Mouse (Mus musculus): ENCODE measurements around the gene Tmed8. TPM values are rescaled to one million over a fixed set of nuclear protein-coding genes. Genes with fewer than 3 reads are reported as not detected.
"Not testable (repeated sequence)": the region's sequence is repeated elsewhere in the genome, so short reads cannot be mapped to it uniquely, and the experiment has no call there.

Gene Tmed8
- polyA plus RNA-seq, 1 experiment from 2014 or later = 6.9 TPM

DNA sequence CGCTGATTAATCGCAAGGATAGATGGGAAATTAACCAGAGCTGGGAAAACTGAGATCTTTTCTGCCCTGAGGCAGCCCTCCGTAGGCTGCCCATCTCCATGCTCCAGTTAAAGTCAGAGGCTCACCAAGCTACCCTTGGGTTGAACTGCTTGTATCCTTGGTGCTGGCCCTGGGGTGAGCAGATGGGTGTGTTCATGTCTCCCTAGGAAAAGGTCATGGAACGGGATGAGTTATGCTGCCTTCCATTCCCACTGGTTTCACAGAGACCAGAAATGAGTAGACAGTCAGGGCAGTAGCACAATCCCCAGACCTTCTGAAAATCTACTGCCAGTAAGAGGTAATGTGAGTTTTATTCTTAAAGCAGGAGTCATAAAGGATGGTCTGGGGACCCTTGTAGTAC, 22.6 kb downstream of the Tmed8 start:
- Histone ChIP-seq H3K9ac (no peak overlapping the region), H3K4me2 (replicated peaks) (no peak overlapping the region), H3K9me3 (ENCODE audit: control insufficient read depth, low read length) (no peaks in the 10 kb centered on the region), H3K4me3 (replicated peaks; ENCODE audit: low read length) (no peak overlapping the region), H3K27me3 (ENCODE audit: control insufficient read depth, insufficient read depth, low read length) (no peaks in the 10 kb centered on the region), H3K27ac (no peak overlapping the region), H3K36me3 (replicated peaks; ENCODE audit: control insufficient read depth, insufficient read depth) (peaks cover 35% of the 10 kb centered on the region; the same call in 1 of the 2 replicates), H3K4me1 (replicated peaks; ENCODE audit: control insufficient read depth, insufficient read depth, low read length) (no peaks in the 10 kb centered on the region)
- 96% methylated on average over 4 of the region's 4 CpGs for WGBS
- DNase-seq (ENCODE audit: low spot score) (no peak), ATAC-seq (ENCODE audit: low FRiP score) (no peak)

GRCm38 (mm10) chr12:87175194-87175946, 24.9 kb downstream of the Tmed8 start:
- Histone ChIP-seq H3K9me3 (ENCODE audit: control insufficient read depth, low read length) (no peaks in the 10 kb centered on the region), H3K36me3 (replicated peaks; ENCODE audit: control insufficient read depth, insufficient read depth) (peaks cover 52% of the 10 kb centered on the region), H3K27me3 (ENCODE audit: control insufficient read depth, insufficient read depth, low read length) (no peaks in the 10 kb centered on the region), H3K4me2 (replicated peaks) (no peak overlapping the region), H3K4me1 (replicated peaks; ENCODE audit: control insufficient read depth, insufficient read depth, low read length) (no peaks in the 10 kb centered on the region), H3K4me3 (replicated peaks; ENCODE audit: low read length) (no peak overlapping the region), H3K9ac (no peak overlapping the region), H3K27ac (no peak overlapping the region)
- DNase-seq (ENCODE audit: low spot score) (no peak), ATAC-seq (ENCODE audit: low FRiP score) (no peak)
- WGBS = 73% methylated on average over 4 of the region's 4 CpGs

DNA sequence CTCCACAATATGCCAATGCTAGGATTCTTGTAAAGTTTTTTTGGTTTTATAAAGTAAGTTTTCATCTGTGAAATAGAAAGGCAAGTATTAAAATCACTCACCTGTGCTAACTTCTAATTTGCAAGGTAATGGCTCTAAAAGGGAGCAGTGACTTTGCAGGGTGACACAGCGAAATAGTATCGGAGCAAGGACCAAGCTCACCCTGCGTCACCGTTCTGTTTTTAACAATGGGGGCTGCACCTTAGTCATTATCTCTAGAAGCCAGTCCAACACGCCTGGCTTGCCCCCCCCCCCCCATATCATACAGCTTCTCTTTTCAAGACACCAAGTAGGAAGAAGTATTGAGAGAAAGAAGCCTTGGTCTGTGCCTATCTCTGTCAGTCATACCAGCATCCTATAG, 39.4 kb downstream of the Tmed8 start:
- WGBS = 88% methylated on average over 5 of the region's 5 CpGs

DNA sequence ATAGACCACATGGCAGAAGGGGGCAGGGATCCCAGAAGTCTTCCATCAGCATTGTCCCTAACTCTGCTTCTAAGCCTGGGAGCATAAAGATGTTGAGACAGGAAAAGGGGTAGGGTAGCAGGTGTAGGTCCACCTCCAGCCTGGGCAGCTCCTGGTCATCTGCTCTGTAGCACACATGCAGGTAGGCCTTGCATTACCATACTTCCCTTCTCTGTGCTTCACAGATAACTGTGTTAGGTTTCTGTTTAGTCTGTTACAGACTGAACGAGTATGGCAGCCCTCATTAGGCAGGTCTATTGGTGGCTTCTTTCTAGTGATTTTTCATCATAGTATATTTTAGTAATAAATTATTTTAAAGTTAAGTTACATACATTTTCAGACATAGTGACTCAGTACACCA, 39.9 kb downstream of the Tmed8 start:
- H3K4me2 ChIP-seq (replicated peaks) = no peak overlapping the region
- no peaks in the 10 kb centered on the region for H3K4me1 ChIP-seq (replicated peaks; ENCODE audit: control insufficient read depth, insufficient read depth, low read length)
- no peak overlapping the region for H3K27ac ChIP-seq
- H3K36me3 ChIP-seq (replicated peaks; ENCODE audit: control insufficient read depth, insufficient read depth) = peaks cover 17% of the 10 kb centered on the region; the same call in 1 of the 2 replicates
- H3K9me3 ChIP-seq (ENCODE audit: control insufficient read depth, low read length) = no peaks in the 10 kb centered on the region
- no peaks in the 10 kb centered on the region for H3K27me3 ChIP-seq (ENCODE audit: control insufficient read depth, insufficient read depth, low read length)
- no peak overlapping the region for H3K4me3 ChIP-seq (replicated peaks; ENCODE audit: low read length)
- ATAC-seq (ENCODE audit: low FRiP score) (no peak), DNase-seq (ENCODE audit: low spot score) (no peak)
- 88% methylated on average over 1 of the region's 1 CpGs for WGBS
- H3K9ac ChIP-seq = no peak overlapping the region

More for the DNA sequence above, 39.4 kb downstream of the Tmed8 start:
- ATAC-seq (ENCODE audit: low FRiP score) = no peak
- Histone ChIP-seq H3K27ac (no peak overlapping the region), H3K9ac (no peak overlapping the region), H3K9me3 (ENCODE audit: control insufficient read depth, low read length) (no peaks in the 10 kb centered on the region), H3K27me3 (ENCODE audit: control insufficient read depth, insufficient read depth, low read length) (no peaks in the 10 kb centered on the region), H3K4me1 (replicated peaks; ENCODE audit: control insufficient read depth, insufficient read depth, low read length) (no peaks in the 10 kb centered on the region), H3K4me3 (replicated peaks; ENCODE audit: low read length) (no peak overlapping the region), H3K36me3 (replicated peaks; ENCODE audit: control insufficient read depth, insufficient read depth) (peaks cover 18% of the 10 kb centered on the region; the same call in 1 of the 2 replicates), H3K4me2 (replicated peaks) (no peak overlapping the region)
- no peak for DNase-seq (ENCODE audit: low spot score)

GRCm38 (mm10) chr12:87158099-87158498, 42.2 kb downstream of the Tmed8 start:
- Histone ChIP-seq H3K4me1 (replicated peaks; ENCODE audit: control insufficient read depth, insufficient read depth, low read length) (no peaks in the 10 kb centered on the region), H3K9me3 (ENCODE audit: control insufficient read depth, low read length) (no peaks in the 10 kb centered on the region), H3K4me3 (replicated peaks; ENCODE audit: low read length) (no peak overlapping the region), H3K9ac (no peak overlapping the region), H3K4me2 (replicated peaks) (no peak overlapping the region), H3K27me3 (ENCODE audit: control insufficient read depth, insufficient read depth, low read length) (no peaks in the 10 kb centered on the region), H3K36me3 (replicated peaks; ENCODE audit: control insufficient read depth, insufficient read depth) (0 out of 2 replicates have a peak, but pooled peaks cover under 1% of the 10 kb centered on the region), H3K27ac (no peak overlapping the region)
- ATAC-seq (ENCODE audit: low FRiP score) (no peak), DNase-seq (ENCODE audit: low spot score) (no peak)
- WGBS = 83% methylated on average over 7 of the region's 7 CpGs

GRCm38 (mm10) chr12:87157361-87157760, 42.9 kb downstream of the Tmed8 start:
- Histone ChIP-seq H3K4me3 (replicated peaks; ENCODE audit: low read length) (no peak overlapping the region), H3K9me3 (ENCODE audit: control insufficient read depth, low read length) (peaks cover 6% of the 10 kb centered on the region; the same call in 1 of the 2 replicates), H3K27ac (no peak overlapping the region), H3K4me2 (replicated peaks) (no peak overlapping the region), H3K4me1 (replicated peaks; ENCODE audit: control insufficient read depth, insufficient read depth, low read length) (no peaks in the 10 kb centered on the region), H3K36me3 (replicated peaks; ENCODE audit: control insufficient read depth, insufficient read depth) (no peaks in the 10 kb centered on the region), H3K9ac (no peak overlapping the region), H3K27me3 (ENCODE audit: control insufficient read depth, insufficient read depth, low read length) (no peaks in the 10 kb centered on the region)
- ATAC-seq (ENCODE audit: low FRiP score) (no peak), DNase-seq (ENCODE audit: low spot score) (no peak)
- WGBS = 52% methylated on average over 4 of the region's 4 CpGs

GRCm38 (mm10) chr12:87154448-87154847, 45.8 kb downstream of the Tmed8 start:
- peaks cover 12% of the 10 kb centered on the region; the same call in 1 of the 2 replicates for H3K9me3 ChIP-seq (ENCODE audit: control insufficient read depth, low read length)
- not testable (repeated sequence) for H3K36me3 ChIP-seq (replicated peaks; ENCODE audit: control insufficient read depth, insufficient read depth); H3K9ac ChIP-seq; H3K4me3 ChIP-seq (replicated peaks; ENCODE audit: low read length); DNase-seq (ENCODE audit: low spot score); H3K4me1 ChIP-seq (replicated peaks; ENCODE audit: control insufficient read depth, insufficient read depth, low read length); H3K27ac ChIP-seq; ATAC-seq (ENCODE audit: low FRiP score); H3K4me2 ChIP-seq (replicated peaks); H3K27me3 ChIP-seq (ENCODE audit: control insufficient read depth, insufficient read depth, low read length)
- WGBS = 83% methylated on average over 4 of the region's 4 CpGs

GRCm38 (mm10) chr12:87149471-87149870, 50.8 kb downstream of the Tmed8 start:
- 99% methylated on average over 5 of the region's 5 CpGs for WGBS
- H3K4me3 ChIP-seq (replicated peaks; ENCODE audit: low read length) = no peak overlapping the region
- ATAC-seq (ENCODE audit: low FRiP score) (no peak), DNase-seq (ENCODE audit: low spot score) (no peak)
- H3K27me3 ChIP-seq (ENCODE audit: control insufficient read depth, insufficient read depth, low read length) = no peaks in the 10 kb centered on the region
- peaks cover 14% of the 10 kb centered on the region; the same call in 1 of the 2 replicates for H3K9me3 ChIP-seq (ENCODE audit: control insufficient read depth, low read length)
- H3K36me3 ChIP-seq (replicated peaks; ENCODE audit: control insufficient read depth, insufficient read depth) = no peaks in the 10 kb centered on the region
- no peak overlapping the region for H3K9ac ChIP-seq
- H3K27ac ChIP-seq = no peak overlapping the region
- peaks cover 14% of the 10 kb centered on the region for H3K4me1 ChIP-seq (replicated peaks; ENCODE audit: control insufficient read depth, insufficient read depth, low read length)
- no peak overlapping the region for H3K4me2 ChIP-seq (replicated peaks)

DNA sequence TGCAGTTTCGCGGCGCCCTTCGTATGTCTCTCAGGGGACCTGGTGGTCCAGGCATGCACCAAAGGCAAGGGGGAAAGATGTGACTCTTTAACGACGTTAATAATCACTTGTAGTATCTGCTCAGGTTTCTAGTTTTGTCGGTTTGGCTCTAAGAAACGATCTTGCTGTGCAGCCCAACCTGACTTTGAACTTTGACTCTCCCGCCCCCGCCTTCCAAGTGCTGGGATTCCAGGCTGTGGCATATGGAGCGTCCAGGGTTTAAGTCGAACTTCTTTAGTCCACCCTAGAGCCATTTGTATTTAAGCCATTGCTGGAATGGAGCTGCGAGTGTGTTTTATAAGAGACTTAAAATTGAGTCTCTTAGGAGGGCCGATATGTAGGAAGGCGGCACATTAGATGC, 52.1 kb downstream of the Tmed8 start:
- Histone ChIP-seq H3K36me3 (replicated peaks; ENCODE audit: control insufficient read depth, insufficient read depth) (no peaks in the 10 kb centered on the region), H3K9ac (peak overlapping the region; percentile 76), H3K27ac (peak overlapping the region; percentile 97), H3K9me3 (ENCODE audit: control insufficient read depth, low read length) (peaks cover 14% of the 10 kb centered on the region; the same call in 1 of the 2 replicates), H3K27me3 (ENCODE audit: control insufficient read depth, insufficient read depth, low read length) (no peaks in the 10 kb centered on the region), H3K4me1 (replicated peaks; ENCODE audit: control insufficient read depth, insufficient read depth, low read length) (peaks cover 14% of the 10 kb centered on the region), H3K4me2 (replicated peaks) (peak overlapping the region; percentile 70), H3K4me3 (replicated peaks; ENCODE audit: low read length) (peak overlapping the region; percentile 84)
- WGBS = 32% methylated on average over 15 of the region's 15 CpGs
- ATAC-seq (ENCODE audit: low FRiP score) (no peak), DNase-seq (ENCODE audit: low spot score) (no peak)
